In genomic region chr5:146330031-146330764, GRCm38 (mm10) we compare ENCODE assay signal across 8 mouse cellular contexts. TPM values are rescaled to one million over a fixed set of nuclear protein-coding genes. Genes with fewer than 3 reads are reported as not detected.
DNase-seq lines count a peak whose midpoint lies in the region; ATAC-seq and TF ChIP-seq lines count a peak whose summit lies in the region.

No protein-coding gene starts in this region.

- peak; percentile 31 for DNase-seq in hindbrain, embryonic 10.5 days (ENCODE audit: low spot score)
- peak; percentile 39 to 49 for DNase-seq in B cell, adult 2 months
- no peak for DNase-seq in Patski (ENCODE audit: low read depth, low spot score)
- DNase-seq in embryo, embryonic 11 days = peak; percentile 67
- DNase-seq in layer of hippocampus, adult 11-12 months (ENCODE audit: low spot score) = peak; percentile 74
- DNase-seq in lung, postnatal 25 days (ENCODE audit: low spot score) = peak; percentile 45
- DNase-seq in thymus, postnatal 14 days = peak; percentile 36

- no peak for ATAC-seq in hindbrain, embryonic 16.5 days
- ATAC-seq in Patski = no peak

- H3K27me3 ChIP-seq in hindbrain, embryonic 10.5 days (ENCODE audit: insufficient read depth, poor library complexity, severe bottlenecking) = no peaks in the 10 kb centered on the region
- H3K27me3 ChIP-seq in hindbrain, embryonic 16.5 days (replicated peaks; ENCODE audit: control insufficient read depth, insufficient read depth, low read length) = no peaks in the 10 kb centered on the region
- H3K27me3 ChIP-seq in Patski = peaks cover 3% of the 10 kb centered on the region

- in situ Hi-C loops in Patski (cut with MboI; ENCODE audit: low pct_unique_long_range_greater_than_20kb) = no loop called here

- WGBS in hindbrain, embryonic 10.5 days = 43% methylated on average over 13 of the region's 13 CpGs
- WGBS in hindbrain, embryonic 16.5 days = 39% methylated on average over 13 of the region's 13 CpGs

- no peak overlapping the region for H3K27ac ChIP-seq in hindbrain, embryonic 10.5 days
- no peak overlapping the region for H3K27ac ChIP-seq in hindbrain, embryonic 16.5 days (ENCODE audit: low read depth, low read length)

- no peaks in the 10 kb centered on the region for H3K36me3 ChIP-seq in hindbrain, embryonic 10.5 days
- H3K36me3 ChIP-seq in hindbrain, embryonic 16.5 days (ENCODE audit: control insufficient read depth, insufficient read depth, low read length) = no peaks in the 10 kb centered on the region

- no peak overlapping the region for H3K9ac ChIP-seq in hindbrain, embryonic 16.5 days (ENCODE audit: low read depth, low read length)

- POLR2A ChIA-PET in Patski (lab: Charles Lee) = no interaction called here

- no peak overlapping the region for H3K4me3 ChIP-seq in hindbrain, embryonic 10.5 days
- H3K4me3 ChIP-seq in hindbrain, embryonic 16.5 days (ENCODE audit: low read length) = no peak overlapping the region

- TF ChIP-seq CTCF in Patski (IDR thresholded peaks at IDR 0.05) = peak; percentile 85

- no peak overlapping the region for H3K4me2 ChIP-seq in hindbrain, embryonic 16.5 days (ENCODE audit: low read length)

- H3K9me3 ChIP-seq in hindbrain, embryonic 10.5 days = no peaks in the 10 kb centered on the region
- no peaks in the 10 kb centered on the region for H3K9me3 ChIP-seq in hindbrain, embryonic 16.5 days (ENCODE audit: control insufficient read depth, low read length)

- peaks cover 4% of the 10 kb centered on the region; the same call in 1 of the 2 replicates for H3K4me1 ChIP-seq in hindbrain, embryonic 10.5 days (replicated peaks)
- no peaks in the 10 kb centered on the region; the same call in 1 of the 2 replicates for H3K4me1 ChIP-seq in hindbrain, embryonic 16.5 days (ENCODE audit: control insufficient read depth, insufficient read depth, low read depth, low read length)

- CTCF ChIA-PET in Patski (lab: Charles Lee) = interaction anchor here (1.1 to 2.1 kb wide), 8 partner anchors 9 to 127 kb away, joined by 3 to 9 read pairs (median 3); no protein-coding TSS in a partner anchor

RNA-seq across cellular contexts. Expression of gene Wasf3, which starts 54.6 kb away (rescaled TPM):
- polyA plus RNA-seq in hindbrain, embryonic 10.5 days (2016; fragmentation: Nextera tagmentation; extraction: Ambion mirVana) = 13.1 and 16.7 TPM in 2 replicates
- 19.3 and 23.4 TPM in 2 replicates for polyA plus RNA-seq in hindbrain, embryonic 16.5 days (2015; fragmentation: Nextera tagmentation; extraction: Ambion mirVana)
- polyA plus RNA-seq in Patski (2021) = 19.0 TPM
